Mouse (Mus musculus) intestine, embryonic 16.5 days (tissue): ENCODE results near the gene Ddr1. TPM values are rescaled to one million over a fixed set of nuclear protein-coding genes. Genes with fewer than 3 reads are reported as not detected.

Source experiments
- ATAC-seq: fragments of 200-750 bp; cut with Nextera tagmentation; 2 replicates; pipeline ENCODE4 v1.8.0; 2017; ENCODE audit warnings: moderate TSS enrichment, moderate library complexity
- H3K27ac ChIP-seq: fragments of 300-500 bp; sonication (generic); 2 replicates; pipeline ENCODE4 v1.5.1; 2014; ENCODE audit warnings: mild to moderate bottlenecking, low read length
- H3K27me3 ChIP-seq: fragments of 300-500 bp; sonication (generic); replicated peaks from 2 replicates; pipeline ENCODE4 v1.6.1; 2014; ENCODE audit warnings: low read length, control low read depth, mixed read lengths; ENCODE audit not compliant: control insufficient read depth, insufficient read depth
- H3K36me3 ChIP-seq: fragments of 300-500 bp; sonication (generic); 2 replicates; pipeline ENCODE4 v1.6.1; 2014; ENCODE audit warnings: low read length, control low read depth; ENCODE audit not compliant: control insufficient read depth, insufficient read depth
- H3K4me1 ChIP-seq: fragments of 300-500 bp; sonication (generic); 2 replicates; pipeline ENCODE4 v1.6.1; 2014; ENCODE audit warnings: low read length, control low read depth, mixed read lengths; ENCODE audit not compliant: control insufficient read depth, insufficient read depth
- H3K4me2 ChIP-seq: fragments of 300-500 bp; sonication (generic); 2 replicates; pipeline ENCODE4 v1.6.1; 2014; ENCODE audit warnings: low read depth, low read length, control low read depth
- H3K4me3 ChIP-seq: fragments of 300-500 bp; sonication (generic); 2 replicates; pipeline ENCODE4 v1.5.1; 2014; ENCODE audit warnings: mild to moderate bottlenecking, low read length
- H3K9ac ChIP-seq: fragments of 300-500 bp; sonication (generic); 2 replicates; pipeline ENCODE4 v1.6.1; 2014; ENCODE audit warnings: low read depth, low read length
- H3K9me3 ChIP-seq: fragments of 300-500 bp; sonication (generic); 2 replicates; pipeline ENCODE4 v1.6.1; 2016; ENCODE audit warnings: low read length, control low read depth; ENCODE audit not compliant: control insufficient read depth
- WGBS: fragments of 180-500 bp; shearing (Covaris S2); extraction: QIAGEN DNeasy Blood & Tissue Kit; methylation state at CpG from one replicate; pipeline ENCODE4 v1.1.7; 2014; 5-methylcytosine and 5-hydroxymethylcytosine counted together
- polyA plus RNA-seq: library from polyadenylated mRNA; unstranded; fragments of >200 nt; fragmentation: Nextera tagmentation; extraction: Ambion mirVana; gene quantifications from 2 replicates; pipeline ENCODE4 v1.2.1, GENCODE M21; 2015

Gene Ddr1
- polyA plus RNA-seq, 1 experiment from 2014 or later = 54.1 TPM

GRCm38 (mm10) chr17:35697759-35698500 lies 6.5 kb downstream of the Ddr1 start:
- Histone ChIP-seq H3K27me3 (no peaks in the 10 kb centered on the region), H3K4me1 (peaks cover 46% of the 10 kb centered on the region)

DNA sequence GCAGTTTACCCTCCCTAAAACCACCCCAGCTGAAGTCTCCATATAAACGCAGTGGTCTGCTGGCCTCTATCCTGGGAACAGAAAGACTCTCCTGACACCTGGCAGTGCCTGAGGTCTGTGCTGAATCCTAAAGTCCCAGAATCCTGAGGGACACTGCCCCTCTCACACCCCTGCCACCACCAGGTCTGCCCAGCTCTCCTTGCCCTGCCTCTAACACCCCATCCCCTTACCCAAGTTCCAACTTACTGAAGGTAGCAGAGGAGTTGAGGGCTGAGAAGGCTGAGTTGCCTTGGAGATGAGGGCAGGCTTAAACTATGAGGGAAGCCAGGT lies 7.0 kb downstream of the Ddr1 start:
- WGBS = 16% methylated on average over 1 of the region's 1 CpGs
- peaks cover 42% of the 10 kb centered on the region for H3K4me1 ChIP-seq
- ATAC-seq = no peak

More at GRCm38 (mm10) chr17:35697759-35698500, 6.5 kb downstream of the Ddr1 start:
- Histone ChIP-seq H3K9ac (peak overlapping the region; percentile 53), H3K4me3 (peak overlapping the region; percentile 44), H3K27ac (peak overlapping the region; percentile 80), H3K36me3 (peaks cover 12% of the 10 kb centered on the region; the same call in 1 of the 2 replicates), H3K9me3 (no peaks in the 10 kb centered on the region), H3K4me2 (peak overlapping the region; percentile 80)
- ATAC-seq = peak; percentile 61
- 4% methylated on average over 16 of the region's 16 CpGs for WGBS

DNA sequence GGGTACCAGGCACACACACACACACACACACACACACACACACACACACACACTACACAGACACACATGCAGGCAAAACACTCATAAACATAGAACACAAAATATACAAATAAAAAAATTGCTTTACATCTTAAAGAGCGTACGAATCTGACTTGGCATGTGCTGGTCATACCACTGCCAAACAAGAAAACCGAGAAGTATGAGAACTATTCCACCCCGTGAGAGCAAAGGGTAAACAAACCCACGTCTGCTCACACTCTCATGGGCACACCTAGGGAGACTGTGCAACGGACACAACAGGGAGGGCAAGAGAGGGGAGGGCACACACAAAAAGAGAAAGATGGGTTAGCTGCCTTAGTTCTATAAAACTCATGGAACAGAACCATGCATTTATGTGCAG lies 7.7 kb downstream of the Ddr1 start:
- no peaks in the 10 kb centered on the region for H3K9me3 ChIP-seq
- H3K9ac ChIP-seq = peak overlapping the region; percentile 37; the same call in 1 of the 2 replicates
- no peak overlapping the region for H3K27ac ChIP-seq
- H3K4me1 ChIP-seq = peaks cover 35% of the 10 kb centered on the region
- peak overlapping the region; percentile 44; the same call in 1 of the 2 replicates for H3K4me3 ChIP-seq
- H3K36me3 ChIP-seq = peaks cover 19% of the 10 kb centered on the region
- ATAC-seq = no peak
- H3K4me2 ChIP-seq = peak overlapping the region; percentile 80; the same call in 1 of the 2 replicates
- H3K27me3 ChIP-seq = no peaks in the 10 kb centered on the region
- WGBS = 35% methylated on average over 6 of the region's 6 CpGs

More for the DNA sequence above, 7.0 kb downstream of the Ddr1 start:
- Histone ChIP-seq H3K27ac (peak overlapping the region; percentile 80), H3K4me2 (peak overlapping the region; percentile 80), H3K4me3 (peak overlapping the region; percentile 44), H3K27me3 (no peaks in the 10 kb centered on the region), H3K9ac (peak overlapping the region; percentile 53), H3K36me3 (peaks cover 16% of the 10 kb centered on the region; the same call in 1 of the 2 replicates), H3K9me3 (no peaks in the 10 kb centered on the region)

DNA sequence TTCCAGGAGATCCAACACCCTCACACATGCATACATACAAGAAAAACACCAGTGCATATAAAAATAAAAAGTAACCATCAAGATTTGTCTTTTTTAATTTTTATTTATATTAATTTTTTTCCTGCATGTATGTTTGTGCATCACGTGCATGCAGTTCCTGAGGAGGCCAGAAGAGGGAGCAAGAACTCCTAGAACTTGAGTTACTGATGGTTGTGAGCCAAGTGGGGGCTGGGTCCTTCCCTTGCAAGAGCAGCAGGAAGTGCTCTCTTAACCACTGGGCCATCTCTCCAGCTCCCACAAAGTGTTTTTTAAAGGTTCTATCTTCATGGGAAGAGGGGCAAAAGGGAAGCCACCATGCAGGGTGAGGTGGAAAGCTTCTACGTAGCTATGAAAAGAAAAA lies 9.1 kb downstream of the Ddr1 start:
- no peaks in the 10 kb centered on the region for H3K27me3 ChIP-seq
- H3K4me3 ChIP-seq = no peak overlapping the region
- peaks cover 27% of the 10 kb centered on the region for H3K36me3 ChIP-seq
- no peak overlapping the region for H3K9ac ChIP-seq
- H3K9me3 ChIP-seq = no peaks in the 10 kb centered on the region
- H3K4me2 ChIP-seq = no peak overlapping the region
- 86% methylated on average over 2 of the region's 2 CpGs for WGBS
- ATAC-seq = no peak
- H3K27ac ChIP-seq = no peak overlapping the region
- peaks cover 34% of the 10 kb centered on the region for H3K4me1 ChIP-seq

GRCm38 (mm10) chr17:35693906-35694305 lies 10.5 kb downstream of the Ddr1 start:
- no peak overlapping the region for H3K9ac ChIP-seq
- no peaks in the 10 kb centered on the region for H3K27me3 ChIP-seq
- no peak overlapping the region for H3K27ac ChIP-seq
- H3K4me3 ChIP-seq = no peak overlapping the region
- 86% methylated on average over 5 of the region's 5 CpGs for WGBS
- no peak for ATAC-seq
- no peak overlapping the region for H3K4me2 ChIP-seq
- no peaks in the 10 kb centered on the region for H3K9me3 ChIP-seq
- H3K4me1 ChIP-seq = peaks cover 25% of the 10 kb centered on the region
- H3K36me3 ChIP-seq = peaks cover 35% of the 10 kb centered on the region

DNA sequence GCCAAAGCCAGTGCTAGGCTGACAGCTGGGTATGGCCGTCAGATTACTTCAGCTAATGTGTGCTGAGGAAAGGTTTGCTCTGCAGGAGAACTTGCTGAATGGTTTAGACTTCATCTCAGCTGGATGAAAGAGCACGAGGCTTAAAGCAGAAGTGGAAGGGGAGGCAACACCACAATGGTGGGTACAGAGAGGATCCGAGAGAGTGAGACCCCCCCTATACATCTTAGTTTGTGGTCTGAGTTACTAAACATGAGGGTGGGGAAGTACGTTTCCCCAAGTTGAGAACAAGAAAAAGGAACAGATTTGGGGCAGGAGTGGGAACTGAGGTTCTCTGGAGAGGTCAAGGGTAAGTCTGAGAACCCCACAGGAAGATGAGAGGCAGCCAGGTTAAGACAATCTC lies 12.1 kb downstream of the Ddr1 start:
- peaks cover 9% of the 10 kb centered on the region for H3K4me1 ChIP-seq
- 82% methylated on average over 4 of the region's 4 CpGs for WGBS
- H3K36me3 ChIP-seq = peaks cover 42% of the 10 kb centered on the region
- no peak overlapping the region for H3K9ac ChIP-seq
- ATAC-seq = no peak
- no peak overlapping the region for H3K4me2 ChIP-seq
- no peak overlapping the region for H3K4me3 ChIP-seq
- H3K27ac ChIP-seq = no peak overlapping the region
- no peaks in the 10 kb centered on the region for H3K27me3 ChIP-seq
- H3K9me3 ChIP-seq = no peaks in the 10 kb centered on the region

DNA sequence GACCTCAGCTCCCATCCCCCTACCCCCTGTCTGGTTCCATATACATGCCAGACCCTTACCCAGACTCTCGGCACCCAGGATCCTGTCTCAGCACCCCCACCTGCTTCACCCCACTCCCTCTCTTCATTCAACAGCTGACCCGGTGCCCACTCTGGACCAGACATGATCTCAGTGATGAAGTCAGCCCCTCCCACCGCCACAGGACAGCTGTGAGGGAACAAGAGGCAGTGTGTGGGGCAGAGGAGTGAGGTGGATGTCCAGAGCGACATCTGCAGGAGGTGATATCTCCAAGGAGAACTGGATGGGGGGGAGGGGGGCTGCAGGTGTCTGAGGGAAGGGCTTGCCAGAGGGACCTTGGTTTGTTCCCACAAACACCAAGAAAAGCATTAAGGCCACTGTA lies 12.6 kb downstream of the Ddr1 start:
- H3K36me3 ChIP-seq = peaks cover 47% of the 10 kb centered on the region

DNA sequence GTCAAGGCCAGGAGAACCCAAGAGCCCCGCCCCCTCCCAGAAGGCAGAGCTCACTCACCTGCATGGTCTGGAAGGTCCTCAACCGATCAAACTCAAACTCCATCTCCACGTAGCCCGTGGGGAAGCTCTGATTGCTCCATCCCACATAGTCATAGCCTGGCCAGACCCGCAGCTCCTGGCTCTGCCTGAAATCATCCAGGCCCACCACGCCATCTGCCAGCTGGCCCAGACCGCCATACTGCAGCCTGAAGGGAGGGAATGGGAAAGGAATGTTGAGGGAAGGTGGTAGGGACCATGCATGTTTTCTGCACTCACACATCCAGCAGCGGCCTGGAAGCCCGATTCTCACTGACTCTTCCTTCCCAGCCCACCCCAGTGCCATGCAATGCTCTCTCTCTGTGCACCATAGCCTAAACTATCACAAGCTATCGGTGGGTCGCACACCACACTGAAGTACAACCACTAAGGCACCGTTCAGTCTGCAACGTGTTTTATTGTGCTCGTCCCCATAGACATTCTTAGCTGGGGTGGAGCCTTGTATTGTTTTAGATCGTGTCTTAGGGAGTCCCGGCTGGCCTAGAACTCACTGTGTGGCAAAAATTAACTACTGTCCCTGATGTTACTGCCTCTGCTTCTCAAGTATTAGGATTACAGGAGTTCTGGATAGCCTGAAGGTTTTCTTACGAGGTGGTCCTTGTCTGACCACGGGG lies 14.3 kb downstream of the Ddr1 start:
- no peak for ATAC-seq
- no peaks in the 10 kb centered on the region for H3K27me3 ChIP-seq
- H3K36me3 ChIP-seq = peaks cover 52% of the 10 kb centered on the region
- H3K27ac ChIP-seq = no peak overlapping the region
- H3K4me2 ChIP-seq = no peak overlapping the region
- 89% methylated on average over 18 of the region's 18 CpGs for WGBS
- no peak overlapping the region for H3K9ac ChIP-seq
- no peaks in the 10 kb centered on the region for H3K4me1 ChIP-seq
- H3K4me3 ChIP-seq = no peak overlapping the region
- no peaks in the 10 kb centered on the region for H3K9me3 ChIP-seq

More for the DNA sequence above, 12.6 kb downstream of the Ddr1 start:
- Histone ChIP-seq H3K4me1 (peaks cover 4% of the 10 kb centered on the region), H3K9ac (no peak overlapping the region), H3K9me3 (no peaks in the 10 kb centered on the region), H3K4me3 (no peak overlapping the region), H3K4me2 (no peak overlapping the region), H3K27me3 (no peaks in the 10 kb centered on the region), H3K27ac (no peak overlapping the region)
- WGBS = 80% methylated on average over 4 of the region's 4 CpGs
- no peak for ATAC-seq

DNA sequence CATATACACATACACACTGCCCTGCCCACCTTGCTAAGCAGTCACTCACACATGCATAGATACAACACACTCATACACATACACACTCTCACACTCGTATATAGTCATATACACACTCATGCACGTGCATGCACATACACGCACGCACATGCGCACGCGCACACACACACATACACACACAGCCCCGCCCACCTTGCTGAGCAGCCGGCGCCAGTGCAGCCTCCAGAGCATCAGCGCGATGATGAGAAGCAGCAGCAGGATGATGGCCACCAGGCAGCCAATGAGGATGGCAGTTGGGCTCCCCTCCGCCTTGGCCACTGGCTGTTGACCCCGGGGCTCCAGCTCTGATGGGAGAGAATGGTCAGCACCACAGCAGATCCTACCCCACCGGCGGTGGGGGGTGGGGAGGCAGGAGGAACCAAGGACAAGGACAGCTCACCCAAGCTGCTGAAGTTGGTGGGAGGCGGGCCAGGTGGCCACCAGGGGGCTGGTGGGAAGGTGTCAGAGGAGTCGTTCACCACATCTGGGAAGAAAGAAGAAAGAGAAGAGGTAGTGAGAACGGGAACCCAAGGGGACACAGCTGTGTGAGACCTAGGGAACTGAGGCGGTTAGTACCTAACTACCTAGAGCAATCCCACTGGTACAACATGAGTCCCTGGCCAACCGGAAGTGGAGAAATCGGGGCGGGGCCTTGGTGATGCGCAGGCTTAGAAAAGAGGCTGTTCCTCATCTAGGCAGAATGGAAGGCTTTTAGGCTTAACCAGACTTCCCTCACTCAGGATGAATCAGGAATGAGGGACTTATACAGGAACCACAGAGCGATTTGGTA lies 15.9 kb downstream of the Ddr1 start:
- Histone ChIP-seq H3K9me3 (no peaks in the 10 kb centered on the region), H3K4me3 (no peak overlapping the region), H3K9ac (no peak overlapping the region), H3K4me1 (no peaks in the 10 kb centered on the region), H3K27ac (no peak overlapping the region), H3K4me2 (no peak overlapping the region), H3K36me3 (peaks cover 57% of the 10 kb centered on the region), H3K27me3 (no peaks in the 10 kb centered on the region)
- WGBS = 81% methylated on average over 25 of the region's 25 CpGs
- no peak for ATAC-seq
